Mouse (Mus musculus): Measurements from ENCODE around the gene Pars2. TPM values are rescaled to one million over a fixed set of nuclear protein-coding genes. Genes with fewer than 3 reads are reported as not detected.

Pars2 gene
- polyA plus RNA-seq, 1 experiment from 2014 or later, result 9.3 TPM

GRCm38 (mm10) chr4:106655681-106656080, 4.8 kb downstream of the Pars2 start:
- no peak for ATAC-seq
- peaks cover 8% of the 10 kb centered on the region for H3K4me1 ChIP-seq (ENCODE audit: control insufficient read depth, insufficient read depth, low read depth, low read length)
- no peaks in the 10 kb centered on the region for H3K27me3 ChIP-seq (replicated peaks; ENCODE audit: control insufficient read depth, insufficient read depth, low read length)
- no peak overlapping the region for H3K4me2 ChIP-seq (ENCODE audit: low read length)
- no peak overlapping the region for H3K9ac ChIP-seq (ENCODE audit: low read depth, low read length)
- 88% methylated on average over 10 of the region's 10 CpGs for WGBS
- H3K36me3 ChIP-seq (ENCODE audit: control insufficient read depth, insufficient read depth, low read length), result peaks cover 2% of the 10 kb centered on the region; the same call in 1 of the 2 replicates
- H3K27ac ChIP-seq (ENCODE audit: low read depth, low read length), result no peak overlapping the region
- no peaks in the 10 kb centered on the region for H3K9me3 ChIP-seq (ENCODE audit: control insufficient read depth, low read length)
- H3K4me3 ChIP-seq (ENCODE audit: low read length), result no peak overlapping the region

- ATAC-seq, result no peak
These were observed 13.1 kb downstream of the Pars2 start for GRCm38 (mm10) chr4:106663956-106664470.

GRCm38 (mm10) chr4:106664697-106665096, 13.8 kb downstream of the Pars2 start:
- no peaks in the 10 kb centered on the region for H3K4me1 ChIP-seq (ENCODE audit: control insufficient read depth, insufficient read depth, low read depth, low read length)
- H3K9me3 ChIP-seq (ENCODE audit: control insufficient read depth, low read length), result no peaks in the 10 kb centered on the region
- no peaks in the 10 kb centered on the region for H3K27me3 ChIP-seq (replicated peaks; ENCODE audit: control insufficient read depth, insufficient read depth, low read length)
- no peak overlapping the region for H3K27ac ChIP-seq (ENCODE audit: low read depth, low read length)
- ATAC-seq, result no peak
- peaks cover 25% of the 10 kb centered on the region for H3K36me3 ChIP-seq (ENCODE audit: control insufficient read depth, insufficient read depth, low read length)
- 98% methylated on average over 6 of the region's 6 CpGs for WGBS
- H3K9ac ChIP-seq (ENCODE audit: low read depth, low read length), result no peak overlapping the region
- no peak overlapping the region for H3K4me3 ChIP-seq (ENCODE audit: low read length)
- no peak overlapping the region for H3K4me2 ChIP-seq (ENCODE audit: low read length)

More at GRCm38 (mm10) chr4:106663956-106664470, 13.1 kb downstream of the Pars2 start:
- Histone ChIP-seq H3K27ac (ENCODE audit: low read depth, low read length) (no peak overlapping the region), H3K4me2 (ENCODE audit: low read length) (no peak overlapping the region), H3K4me3 (ENCODE audit: low read length) (no peak overlapping the region), H3K9ac (ENCODE audit: low read depth, low read length) (no peak overlapping the region), H3K9me3 (ENCODE audit: control insufficient read depth, low read length) (no peaks in the 10 kb centered on the region), H3K4me1 (ENCODE audit: control insufficient read depth, insufficient read depth, low read depth, low read length) (no peaks in the 10 kb centered on the region), H3K36me3 (ENCODE audit: control insufficient read depth, insufficient read depth, low read length) (peaks cover 27% of the 10 kb centered on the region), H3K27me3 (replicated peaks; ENCODE audit: control insufficient read depth, insufficient read depth, low read length) (no peaks in the 10 kb centered on the region)
- 91% methylated on average over 5 of the region's 5 CpGs for WGBS

- Histone ChIP-seq H3K9me3 (ENCODE audit: control insufficient read depth, low read length) (no peaks in the 10 kb centered on the region), H3K36me3 (ENCODE audit: control insufficient read depth, insufficient read depth, low read length) (peaks cover 30% of the 10 kb centered on the region), H3K4me1 (ENCODE audit: control insufficient read depth, insufficient read depth, low read depth, low read length) (no peaks in the 10 kb centered on the region), H3K4me3 (ENCODE audit: low read length) (no peak overlapping the region), H3K27me3 (replicated peaks; ENCODE audit: control insufficient read depth, insufficient read depth, low read length) (no peaks in the 10 kb centered on the region), H3K27ac (ENCODE audit: low read depth, low read length) (no peak overlapping the region), H3K9ac (ENCODE audit: low read depth, low read length) (no peak overlapping the region), H3K4me2 (ENCODE audit: low read length) (no peak overlapping the region)
- 100% methylated on average over 2 of the region's 2 CpGs for WGBS
- ATAC-seq, result no peak
These were observed 14.4 kb downstream of the Pars2 start for GRCm38 (mm10) chr4:106665269-106665668.

GRCm38 (mm10) chr4:106665673-106666072, 14.8 kb downstream of the Pars2 start:
- Histone ChIP-seq H3K9me3 (ENCODE audit: control insufficient read depth, low read length) (no peaks in the 10 kb centered on the region), H3K4me1 (ENCODE audit: control insufficient read depth, insufficient read depth, low read depth, low read length) (no peaks in the 10 kb centered on the region), H3K4me2 (ENCODE audit: low read length) (no peak overlapping the region), H3K4me3 (ENCODE audit: low read length) (no peak overlapping the region), H3K9ac (ENCODE audit: low read depth, low read length) (no peak overlapping the region), H3K36me3 (ENCODE audit: control insufficient read depth, insufficient read depth, low read length) (peaks cover 33% of the 10 kb centered on the region), H3K27ac (ENCODE audit: low read depth, low read length) (no peak overlapping the region), H3K27me3 (replicated peaks; ENCODE audit: control insufficient read depth, insufficient read depth, low read length) (no peaks in the 10 kb centered on the region)
- ATAC-seq, result no peak
- 95% methylated on average over 10 of the region's 10 CpGs for WGBS

- Histone ChIP-seq H3K27me3 (replicated peaks; ENCODE audit: control insufficient read depth, insufficient read depth, low read length) (no peaks in the 10 kb centered on the region), H3K4me1 (ENCODE audit: control insufficient read depth, insufficient read depth, low read depth, low read length) (no peaks in the 10 kb centered on the region), H3K36me3 (ENCODE audit: control insufficient read depth, insufficient read depth, low read length) (peaks cover 37% of the 10 kb centered on the region), H3K9me3 (ENCODE audit: control insufficient read depth, low read length) (no peaks in the 10 kb centered on the region), H3K4me3 (ENCODE audit: low read length) (no peak overlapping the region), H3K4me2 (ENCODE audit: low read length) (no peak overlapping the region), H3K9ac (ENCODE audit: low read depth, low read length) (no peak overlapping the region), H3K27ac (ENCODE audit: low read depth, low read length) (no peak overlapping the region)
- 84% methylated on average over 2 of the region's 2 CpGs for WGBS
- no peak for ATAC-seq
These were observed 15.7 kb downstream of the Pars2 start for GRCm38 (mm10) chr4:106666546-106666945.

GRCm38 (mm10) chr4:106676749-106677148, 25.9 kb downstream of the Pars2 start:
- peaks cover 28% of the 10 kb centered on the region for H3K36me3 ChIP-seq (ENCODE audit: control insufficient read depth, insufficient read depth, low read length)
- no peak for ATAC-seq
- H3K4me2 ChIP-seq (ENCODE audit: low read length), result no peak overlapping the region
- H3K4me1 ChIP-seq (ENCODE audit: control insufficient read depth, insufficient read depth, low read depth, low read length), result peaks cover 7% of the 10 kb centered on the region
- no peak overlapping the region for H3K27ac ChIP-seq (ENCODE audit: low read depth, low read length)
- no peak overlapping the region for H3K4me3 ChIP-seq (ENCODE audit: low read length)
- no peaks in the 10 kb centered on the region for H3K27me3 ChIP-seq (replicated peaks; ENCODE audit: control insufficient read depth, insufficient read depth, low read length)
- 90% methylated on average over 5 of the region's 5 CpGs for WGBS
- H3K9me3 ChIP-seq (ENCODE audit: control insufficient read depth, low read length), result no peaks in the 10 kb centered on the region
- no peak overlapping the region for H3K9ac ChIP-seq (ENCODE audit: low read depth, low read length)

- Histone ChIP-seq H3K4me3 (ENCODE audit: low read length) (peak within 1 kb of the TSS; percentile 86), H3K36me3 (ENCODE audit: control insufficient read depth, insufficient read depth, low read length) (peaks cover 14% of the 10 kb centered on the region), H3K27ac (ENCODE audit: low read depth, low read length) (peak within 1 kb of the TSS; percentile 58; the same call in 1 of the 2 replicates), H3K4me2 (ENCODE audit: low read length) (peak within 1 kb of the TSS; percentile 78), H3K27me3 (replicated peaks; ENCODE audit: control insufficient read depth, insufficient read depth, low read length) (no peaks in the 10 kb centered on the region), H3K4me1 (ENCODE audit: control insufficient read depth, insufficient read depth, low read depth, low read length) (peaks cover 7% of the 10 kb centered on the region), H3K9ac (ENCODE audit: low read depth, low read length) (peak within 1 kb of the TSS; percentile 86), H3K9me3 (ENCODE audit: control insufficient read depth, low read length) (no peaks in the 10 kb centered on the region)
- WGBS, result 1% methylated on average over 43 of the region's 43 CpGs
- peak; percentile 98 for ATAC-seq
These were observed 27.7 kb downstream of the Pars2 start, which contains the start of gene Ttc4 for GRCm38 (mm10) chr4:106678442-106679118. Gene Ttc4 (minus strand): TSS chr4:106678944.

- ATAC-seq, result peak; percentile 51
- Histone ChIP-seq H3K4me1 (ENCODE audit: control insufficient read depth, insufficient read depth, low read depth, low read length) (peaks cover 7% of the 10 kb centered on the region), H3K4me3 (ENCODE audit: low read length) (peak overlapping the region; percentile 86), H3K9ac (ENCODE audit: low read depth, low read length) (no peak overlapping the region), H3K27ac (ENCODE audit: low read depth, low read length) (no peak overlapping the region), H3K36me3 (ENCODE audit: control insufficient read depth, insufficient read depth, low read length) (peaks cover 14% of the 10 kb centered on the region), H3K9me3 (ENCODE audit: control insufficient read depth, low read length) (no peaks in the 10 kb centered on the region), H3K27me3 (replicated peaks; ENCODE audit: control insufficient read depth, insufficient read depth, low read length) (no peaks in the 10 kb centered on the region), H3K4me2 (ENCODE audit: low read length) (peak overlapping the region; percentile 78)
- 38% methylated on average over 3 of the region's 3 CpGs for WGBS
These were observed 28.3 kb downstream of the Pars2 start for GRCm38 (mm10) chr4:106679152-106679551.

Data from hindbrain, embryonic 16.5 days (tissue).